Mouse (Mus musculus) E14TG2a.4 (cell line): ENCODE results near the gene Nrip3.

ENCODE experiments used
- H3K27me3 ChIP-seq: 2 replicates; pipeline ENCODE4 v1.6.1; 2014; ENCODE audit warnings: low read length, control low read depth; ENCODE audit not compliant: insufficient read depth
- H3K36me3 ChIP-seq: 2 replicates; pipeline ENCODE4 v1.6.1; 2014; ENCODE audit warnings: low read length, control low read depth; ENCODE audit not compliant: insufficient read depth
- H3K4me1 ChIP-seq: replicated peaks from 2 replicates; pipeline ENCODE4 v1.6.1; 2014; ENCODE audit warnings: low read depth, low read length, control low read depth
- H3K4me3 ChIP-seq: replicated peaks from 2 replicates; pipeline ENCODE4 v1.5.1; 2014; ENCODE audit warnings: mild to moderate bottlenecking, low read length
- H3K9me3 ChIP-seq: 2 replicates; pipeline ENCODE4 v1.6.1; 2014; ENCODE audit warnings: low read length, control low read depth
- CTCF ChIP-seq: conservative IDR thresholded peaks from 2 replicates; pipeline ENCODE4 v1.5.1; 2014; ENCODE audit warnings: low read length
- NANOG ChIP-seq: IDR thresholded peaks from 2 replicates; pipeline ENCODE4 v1.6.1; 2014; ENCODE audit warnings: borderline replicate concordance, low read length, mixed read lengths
- POU5F1 ChIP-seq: IDR thresholded peaks from 2 replicates; pipeline ENCODE4 v1.6.1; 2014; ENCODE audit warnings: low read length, borderline replicate concordance

Gene Nrip3

DNA sequence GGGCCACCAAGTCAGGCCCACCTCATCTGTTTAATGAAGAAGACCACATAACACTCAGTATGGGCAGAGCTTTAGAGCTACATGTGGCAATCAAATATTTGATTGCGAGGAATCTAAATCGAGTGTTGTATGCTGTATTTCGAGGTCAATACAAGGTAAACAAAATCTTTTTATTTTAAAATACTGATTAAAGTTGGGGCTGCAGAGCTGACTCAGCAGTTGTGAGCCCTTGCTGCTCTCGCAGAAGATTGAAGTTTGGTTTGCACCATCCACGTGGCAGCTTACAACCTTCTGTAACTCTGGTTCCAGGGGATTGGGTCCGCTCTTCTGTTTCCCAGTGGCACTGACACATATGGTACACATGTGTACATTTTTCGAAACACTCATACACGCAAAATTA, 27.8 kb downstream of the Nrip3 start:
- no peaks in the 10 kb centered on the region for H3K9me3 ChIP-seq
- H3K36me3 ChIP-seq, result no peaks in the 10 kb centered on the region
- no peak overlapping the region for H3K4me3 ChIP-seq
- TF ChIP-seq NANOG (no peak), POU5F1 (no peak), CTCF (no peak)
- H3K4me1 ChIP-seq, result peaks cover 15% of the 10 kb centered on the region
- H3K27me3 ChIP-seq, result peaks cover 41% of the 10 kb centered on the region

DNA sequence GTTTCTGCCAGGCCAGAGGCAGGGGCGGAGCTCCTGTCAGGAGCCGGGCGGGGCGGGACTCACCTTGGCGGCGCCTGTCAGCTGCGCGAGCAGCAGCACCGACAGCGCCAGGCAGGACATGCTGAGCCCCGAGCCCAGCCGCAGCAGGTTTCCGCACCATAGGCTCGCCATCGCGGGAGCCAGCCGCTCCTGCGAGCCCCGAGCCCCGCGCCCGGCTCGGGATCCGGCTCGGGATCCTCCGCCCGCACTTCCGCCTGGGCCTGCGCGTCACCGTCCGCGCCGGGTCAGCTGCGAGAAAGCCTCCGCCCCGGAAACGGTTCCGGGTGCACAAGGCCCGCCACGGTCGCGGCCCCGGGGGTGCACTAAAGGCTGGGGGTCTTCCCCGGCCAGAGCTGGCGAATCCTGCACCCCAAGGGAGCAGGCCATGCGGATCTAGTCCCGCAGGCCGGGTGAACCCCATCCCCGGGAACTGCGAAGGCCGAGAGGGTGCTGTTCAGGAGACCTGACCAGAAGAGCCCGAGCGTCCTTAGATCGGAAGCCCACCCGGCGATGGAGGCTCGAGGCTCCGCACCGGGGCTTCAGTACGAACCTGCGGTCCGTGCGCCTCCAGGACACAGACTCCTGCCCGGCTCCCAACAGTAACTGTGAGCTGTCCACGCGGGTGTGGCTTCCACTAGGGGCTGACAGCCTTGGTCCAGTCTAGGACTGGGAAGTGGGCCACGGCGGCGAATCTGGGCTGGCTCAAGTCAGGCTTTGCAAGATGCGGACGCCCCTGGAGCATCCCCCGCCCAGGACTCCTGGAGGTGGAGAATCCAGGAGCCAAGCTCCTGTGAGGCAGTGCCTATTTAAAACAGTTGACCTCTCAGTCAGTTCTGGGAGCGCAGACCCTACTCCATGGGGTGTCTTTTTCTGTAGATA, 29.6 kb downstream of the Nrip3 start, which contains the start of gene Tmem9b:
TSS of gene Tmem9b (minus strand) at position 868 of the 918 bp plus-strand sequence.
- Histone ChIP-seq H3K36me3 (no peaks in the 10 kb centered on the region), H3K27me3 (peaks cover 37% of the 10 kb centered on the region)

DNA sequence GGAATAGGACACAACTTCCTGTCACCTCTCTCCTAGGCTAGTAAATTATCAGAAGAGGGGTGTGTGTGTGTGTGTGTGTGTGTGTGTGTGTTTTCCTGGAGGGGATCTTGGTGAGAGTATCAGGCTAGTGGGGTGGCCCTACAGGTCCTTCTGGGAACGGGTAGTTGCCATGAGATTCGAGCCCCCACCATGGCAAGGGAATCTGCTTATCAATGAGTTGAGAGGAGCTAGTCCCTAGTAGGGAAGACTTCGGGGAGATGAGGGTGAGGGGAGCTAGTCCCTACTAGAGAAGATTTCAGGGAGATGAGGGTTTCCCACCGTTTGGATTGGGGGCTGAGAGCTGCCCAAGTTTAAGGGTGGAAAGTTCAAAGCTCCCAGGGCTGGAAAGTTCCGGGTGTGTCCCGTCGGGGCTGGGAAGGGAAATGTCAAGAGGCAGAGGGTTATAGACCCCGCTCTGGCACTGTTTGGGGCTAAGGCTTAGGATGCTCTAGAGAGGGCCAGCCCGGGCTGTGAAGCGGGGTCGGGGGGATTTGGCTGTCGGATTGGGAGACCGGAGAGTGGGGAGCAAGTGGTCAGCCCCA, 30.3 kb downstream of the Nrip3 start:
- no peaks in the 10 kb centered on the region for H3K9me3 ChIP-seq
- peak overlapping the region; percentile 96 for H3K4me3 ChIP-seq
- no peaks in the 10 kb centered on the region for H3K36me3 ChIP-seq
- TF ChIP-seq NANOG (no peak), CTCF (no peak), POU5F1 (no peak)
- H3K4me1 ChIP-seq, result peaks cover 17% of the 10 kb centered on the region
- peaks cover 37% of the 10 kb centered on the region for H3K27me3 ChIP-seq

More for the DNA sequence above, 29.6 kb downstream of the Nrip3 start, which contains the start of gene Tmem9b:
- Histone ChIP-seq H3K4me1 (peaks cover 16% of the 10 kb centered on the region), H3K9me3 (no peaks in the 10 kb centered on the region), H3K4me3 (peak within 1 kb of the TSS; percentile 96)
- TF ChIP-seq CTCF, result no peak
- no peak for TF ChIP-seq POU5F1
- TF ChIP-seq NANOG, result no peak

DNA sequence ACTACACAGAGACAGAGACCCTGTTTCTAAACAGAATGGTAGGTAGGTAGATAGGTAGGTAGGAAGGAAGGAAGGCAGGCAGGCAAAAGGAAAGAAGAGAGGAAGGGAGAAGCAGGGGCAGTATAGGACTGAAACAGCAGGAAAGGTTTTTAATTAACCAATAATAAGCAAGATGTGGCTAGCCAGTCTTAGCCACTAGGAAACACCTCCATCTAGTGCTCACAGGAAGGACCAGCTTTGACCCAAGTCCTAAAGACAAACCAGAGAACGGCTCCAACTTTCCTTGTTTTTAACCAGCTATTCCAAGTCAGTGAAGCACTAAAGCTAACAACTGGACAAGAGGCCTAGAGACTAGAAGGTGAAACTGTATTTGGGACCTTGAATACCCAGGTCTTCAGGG, 34.1 kb downstream of the Nrip3 start:
- no peak for TF ChIP-seq CTCF
- no peak for TF ChIP-seq POU5F1

DNA sequence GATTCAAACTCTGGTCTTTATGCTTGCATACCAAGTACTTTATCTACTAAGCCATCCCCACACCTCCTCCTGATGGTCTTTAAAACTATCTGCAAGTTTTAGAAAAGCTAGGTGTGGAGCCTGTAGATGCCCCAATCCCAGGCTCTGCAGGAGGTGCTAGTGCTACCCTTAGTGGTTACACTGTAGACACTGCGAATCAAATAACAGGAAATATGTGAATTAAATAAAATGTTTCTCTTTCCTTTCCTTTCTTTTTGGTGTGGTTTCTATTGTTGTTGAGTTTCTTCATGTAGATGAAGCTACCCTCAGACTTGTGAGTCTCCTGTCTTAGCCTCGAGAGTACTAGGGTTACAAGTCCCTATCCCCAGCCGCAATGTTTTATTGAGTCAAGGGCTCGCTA, 40.1 kb downstream of the Nrip3 start:
- Histone ChIP-seq H3K27me3 (no peaks in the 10 kb centered on the region), H3K4me3 (no peak overlapping the region)
- no peak for TF ChIP-seq CTCF
- TF ChIP-seq POU5F1, result no peak
- no peak for TF ChIP-seq NANOG

More for the DNA sequence above, 34.1 kb downstream of the Nrip3 start:
- Histone ChIP-seq H3K36me3 (no peaks in the 10 kb centered on the region), H3K4me1 (peaks cover 13% of the 10 kb centered on the region), H3K9me3 (no peaks in the 10 kb centered on the region), H3K4me3 (no peak overlapping the region), H3K27me3 (peaks cover 21% of the 10 kb centered on the region)

DNA sequence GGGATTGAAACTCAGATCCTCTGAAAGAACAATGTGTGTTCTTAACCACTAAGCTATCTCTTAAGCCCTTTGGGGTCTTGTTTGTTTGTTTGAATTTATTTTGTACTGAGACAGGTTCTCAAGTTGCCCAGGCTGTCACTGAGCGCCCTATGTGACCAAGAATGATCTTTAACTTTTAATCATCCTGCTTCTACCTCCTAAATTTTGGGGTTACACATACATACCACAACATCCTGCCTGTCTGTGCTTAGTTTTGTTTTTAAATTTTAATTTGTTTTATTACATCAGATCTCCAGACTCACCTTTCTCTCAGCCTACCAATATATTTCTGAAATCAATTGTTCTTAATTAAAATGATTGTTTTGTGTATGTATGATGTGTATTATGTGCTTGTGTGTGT, 40.8 kb downstream of the Nrip3 start:
- TF ChIP-seq CTCF, result no peak
- no peak for TF ChIP-seq POU5F1
- no peak for TF ChIP-seq NANOG

More for the DNA sequence above, 40.1 kb downstream of the Nrip3 start:
- Histone ChIP-seq H3K4me1 (no peaks in the 10 kb centered on the region), H3K36me3 (no peaks in the 10 kb centered on the region), H3K9me3 (no peaks in the 10 kb centered on the region)

DNA sequence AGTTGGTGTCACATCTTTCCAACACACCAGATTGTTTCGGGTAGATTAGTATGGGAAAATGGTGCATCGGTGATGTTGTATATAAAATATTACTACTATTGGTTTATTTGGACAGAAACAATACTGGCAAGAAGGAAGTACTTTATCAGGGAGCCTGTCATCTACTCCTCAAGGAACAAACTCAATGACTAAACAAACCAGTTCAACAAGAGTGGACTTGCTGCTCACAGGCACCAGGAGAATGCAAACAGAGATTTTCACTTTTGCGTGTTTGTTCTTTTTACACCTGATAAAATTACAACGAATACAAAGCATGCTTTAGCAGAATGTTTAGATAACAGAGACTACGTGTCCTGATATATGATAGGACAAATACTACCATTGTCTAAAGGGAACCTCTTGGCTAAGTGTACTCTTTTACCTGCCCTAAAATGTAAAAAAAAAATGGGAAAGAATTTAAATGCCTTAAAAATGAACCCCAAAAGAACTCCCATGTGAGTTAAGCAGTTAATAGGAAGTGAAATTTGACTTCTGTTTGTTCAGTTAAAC, 41.9 kb downstream of the Nrip3 start:
- TF ChIP-seq NANOG, result no peak
- H3K27me3 ChIP-seq, result no peaks in the 10 kb centered on the region
- no peaks in the 10 kb centered on the region for H3K4me1 ChIP-seq
- no peaks in the 10 kb centered on the region for H3K9me3 ChIP-seq
- H3K4me3 ChIP-seq, result no peak overlapping the region
- no peaks in the 10 kb centered on the region for H3K36me3 ChIP-seq

More for the DNA sequence above, 40.8 kb downstream of the Nrip3 start:
- Histone ChIP-seq H3K9me3 (no peaks in the 10 kb centered on the region), H3K36me3 (no peaks in the 10 kb centered on the region), H3K4me3 (no peak overlapping the region), H3K27me3 (no peaks in the 10 kb centered on the region), H3K4me1 (no peaks in the 10 kb centered on the region)

DNA sequence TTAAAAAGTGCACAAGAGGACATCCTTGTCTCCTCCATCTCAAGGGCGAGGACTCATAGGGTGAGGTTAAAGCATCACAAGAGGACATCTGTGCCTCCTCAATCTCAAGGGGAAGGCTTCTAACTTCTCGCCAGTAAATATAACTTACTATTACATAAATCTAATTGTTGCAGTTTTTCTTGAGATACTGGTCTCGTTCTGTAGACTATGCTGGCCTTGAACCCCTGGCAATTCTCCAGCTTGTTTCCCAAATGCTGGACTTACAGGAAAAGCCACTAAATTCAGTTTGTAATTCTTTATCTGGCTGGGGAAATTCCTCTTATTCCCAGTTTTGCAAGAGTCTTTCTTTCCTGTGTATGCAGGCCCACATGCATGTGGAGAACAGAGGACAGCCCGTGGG, 47.0 kb downstream of the Nrip3 start:
- H3K36me3 ChIP-seq, result no peaks in the 10 kb centered on the region
- no peaks in the 10 kb centered on the region for H3K4me1 ChIP-seq
- H3K4me3 ChIP-seq, result no peak overlapping the region
- TF ChIP-seq NANOG (no peak), CTCF (no peak), POU5F1 (no peak)
- H3K9me3 ChIP-seq, result no peaks in the 10 kb centered on the region
- H3K27me3 ChIP-seq, result no peaks in the 10 kb centered on the region; the same call in 1 of the 2 replicates
